Mouse (Mus musculus): ENCODE measurements around the gene H2-Q4. TPM values are rescaled to one million over a fixed set of nuclear protein-coding genes. Genes with fewer than 3 reads are reported as not detected.
A peak's percentile ranks its signal among the peaks of the same experiment; 100 is the strongest.
"Not testable (repeated sequence)": the region's sequence is repeated elsewhere in the genome, so short reads cannot be mapped to it uniquely, and the experiment has no call there.

Gene H2-Q4
- total RNA-seq, 2 experiments from 2014 or later: 3.1 to 3.5 TPM

DNA sequence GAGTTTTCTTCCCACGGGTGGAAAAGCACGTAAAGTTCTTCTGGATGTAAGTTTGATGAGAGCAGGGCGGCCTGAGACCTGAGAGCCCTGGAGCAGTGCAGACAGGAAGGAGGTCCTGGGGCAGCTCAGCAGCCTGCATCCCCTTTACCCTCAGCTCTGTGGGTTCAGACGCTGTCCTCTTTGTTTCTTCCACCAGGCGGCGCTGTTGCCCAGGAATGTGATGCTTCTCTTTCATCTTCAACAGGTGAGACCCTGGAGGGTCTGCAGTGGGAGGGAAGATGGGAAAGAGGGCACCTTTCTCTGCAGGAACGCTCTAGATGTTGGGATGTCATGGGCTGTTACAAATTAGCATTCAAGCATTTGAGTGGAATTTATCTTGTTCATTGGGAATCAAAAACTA, 10.4 kb downstream of the H2-Q4 start:
- H3K27ac ChIP-seq; H3K4me3 ChIP-seq; DNase-seq; intact Hi-C loops (cut with DNase I): not testable (repeated sequence)
- peak; percentile 47 for TF ChIP-seq CTCF (IDR thresholded peaks at IDR 0.05)

DNA sequence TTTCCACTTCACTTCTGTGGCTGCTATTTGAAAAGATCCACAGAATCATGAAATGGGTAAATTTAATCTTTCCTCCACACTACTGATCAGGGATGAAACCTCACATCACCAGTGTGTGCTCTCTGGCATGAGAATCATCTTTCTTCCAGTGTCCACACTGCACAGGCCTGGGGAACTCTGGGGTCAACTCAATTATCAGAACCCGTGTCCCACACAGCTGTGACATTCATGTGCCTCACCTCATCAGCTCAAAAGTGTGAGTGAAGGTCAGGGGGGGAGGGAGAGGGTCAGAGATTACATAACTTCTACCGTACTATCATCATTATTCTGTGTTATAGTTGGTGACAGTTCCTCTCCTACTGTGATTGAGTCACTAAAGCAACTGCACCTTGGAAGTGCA, 13.3 kb downstream of the H2-Q4 start:
- intact Hi-C loops (cut with DNase I); H3K27ac ChIP-seq; DNase-seq; H3K4me3 ChIP-seq: not testable (repeated sequence)

DNA sequence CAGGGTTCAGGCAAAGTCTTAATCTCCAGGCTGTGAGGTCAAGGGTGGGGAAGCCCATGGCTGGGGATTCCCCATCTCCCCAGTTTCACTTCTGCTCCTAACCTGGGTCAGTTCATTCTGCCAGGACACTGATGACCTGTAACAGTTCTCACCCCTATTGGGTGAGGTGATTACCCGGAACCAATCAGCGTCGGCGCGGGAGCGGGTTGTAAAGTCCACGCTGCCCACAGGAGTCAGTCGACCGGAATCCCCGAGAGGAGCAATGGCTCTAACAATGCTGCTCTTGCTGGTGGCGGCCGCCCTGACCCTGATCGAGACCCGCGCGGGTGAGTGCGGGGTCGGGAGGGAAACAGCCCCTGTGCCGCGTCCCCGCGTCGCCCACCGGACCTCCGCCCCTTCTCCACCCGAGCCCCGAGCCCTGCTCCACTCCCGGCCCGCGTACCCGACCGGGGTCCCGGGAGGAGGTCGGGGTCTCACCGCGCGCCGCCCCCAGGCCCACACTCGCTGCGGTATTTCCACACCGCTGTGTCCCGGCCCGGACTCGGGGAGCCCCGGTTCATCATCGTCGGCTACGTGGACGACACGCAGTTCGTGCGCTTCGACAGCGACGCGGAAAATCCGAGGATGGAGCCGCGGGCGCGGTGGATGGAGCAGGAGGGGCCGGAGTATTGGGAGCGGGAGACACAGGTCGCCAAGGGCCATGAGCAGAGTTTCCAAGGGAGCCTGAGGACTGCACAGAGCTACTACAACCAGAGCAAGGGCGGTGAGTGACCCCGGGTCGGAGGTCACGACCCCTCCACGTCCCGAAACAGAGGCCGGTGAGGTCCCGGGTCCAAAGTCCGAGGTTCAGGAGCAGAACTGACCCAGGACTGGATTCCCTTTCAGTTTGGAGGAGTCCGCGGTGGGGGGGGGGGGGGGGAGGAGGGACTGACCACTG, 14.7 kb downstream of the H2-Q4 start:
- DNase-seq; intact Hi-C loops (cut with DNase I); H3K27ac ChIP-seq: not testable (repeated sequence)
- peak overlapping the region; percentile 62 for H3K4me3 ChIP-seq

DNA sequence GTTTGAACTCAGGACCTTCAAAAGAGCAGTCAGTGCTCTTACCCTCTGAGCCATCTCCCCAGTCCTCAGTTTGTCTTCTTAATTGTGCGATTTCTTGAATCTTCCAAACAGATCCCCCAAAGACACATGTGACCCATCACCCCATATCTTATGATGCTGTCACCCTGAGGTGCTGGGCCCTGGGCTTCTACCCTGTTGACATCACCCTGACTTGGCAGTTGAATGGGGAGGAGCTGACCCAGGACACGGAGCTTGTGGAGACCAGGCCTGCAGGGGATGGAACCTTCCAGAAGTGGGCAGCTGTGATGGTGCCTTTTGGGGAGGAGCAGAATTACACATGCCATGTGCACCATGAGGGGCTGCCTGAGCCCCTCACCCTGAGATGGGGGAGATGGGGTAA, 17.5 kb downstream of the H2-Q4 start:
- intact Hi-C loops (cut with DNase I); H3K4me3 ChIP-seq; H3K27ac ChIP-seq; DNase-seq: not testable (repeated sequence)

DNA sequence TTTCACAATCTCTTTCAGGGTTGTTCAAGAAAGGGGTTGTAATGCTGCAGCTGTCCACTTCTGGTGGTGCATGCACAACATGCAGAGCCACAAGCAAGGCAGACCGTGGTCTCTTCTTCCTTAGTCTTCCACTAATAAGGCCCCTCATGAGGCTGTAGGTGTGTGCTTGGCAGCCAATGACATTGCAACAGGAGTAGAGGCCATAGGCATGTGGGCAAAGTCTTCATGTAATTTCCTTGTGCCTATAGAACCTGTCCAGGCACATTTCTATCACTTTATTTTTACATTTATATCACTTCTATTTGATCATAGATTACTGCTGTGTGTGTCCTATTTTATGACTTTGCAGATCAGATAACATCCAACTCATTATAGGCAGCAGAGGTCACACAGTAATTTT, 33.6 kb downstream of the H2-Q4 start:
- DNase-seq; intact Hi-C loops (cut with DNase I); H3K4me3 ChIP-seq; H3K27ac ChIP-seq: not testable (repeated sequence)

DNA sequence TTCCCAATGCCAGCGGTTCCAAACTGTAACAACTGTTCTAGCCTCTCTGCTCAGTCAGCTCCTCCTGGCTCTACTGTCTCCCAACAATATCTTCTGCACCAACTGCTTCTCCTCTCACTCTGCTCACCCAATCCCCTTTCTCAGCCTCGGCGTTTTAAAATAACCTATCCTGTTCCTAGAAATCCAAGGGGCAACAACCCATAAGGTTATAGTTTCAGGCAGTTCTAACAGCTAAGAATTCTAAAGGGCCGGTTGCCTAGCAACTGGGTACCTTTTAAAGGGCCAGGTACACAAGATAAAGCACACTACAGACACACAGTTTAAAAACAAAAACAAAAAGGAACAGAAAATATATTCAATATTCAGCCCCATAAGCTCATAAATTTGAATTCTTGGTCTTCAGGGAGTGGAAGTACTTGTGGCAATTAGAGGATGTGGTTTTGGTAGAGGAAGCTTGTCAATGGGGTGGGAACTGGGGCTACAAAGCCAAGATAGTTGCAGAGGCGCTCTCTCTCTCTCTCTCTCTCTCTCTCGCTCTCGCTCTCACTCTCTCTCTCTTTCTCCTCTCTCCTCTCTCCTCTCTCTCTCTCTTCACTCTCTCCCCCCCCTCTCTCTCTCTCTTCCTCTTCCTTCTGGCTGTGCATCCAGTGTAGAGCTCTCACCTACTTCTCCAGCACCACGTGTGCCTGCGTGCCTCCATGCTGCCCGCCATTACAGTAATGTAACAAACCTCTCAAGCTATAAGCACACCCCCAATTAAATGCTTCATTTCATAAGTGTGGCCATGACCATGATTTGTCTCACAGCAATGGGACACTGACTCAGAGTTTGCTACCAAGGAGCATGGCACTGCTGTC, 36.1 kb downstream of the H2-Q4 start:
- intact Hi-C loops (cut with DNase I): not testable (repeated sequence)

DNA sequence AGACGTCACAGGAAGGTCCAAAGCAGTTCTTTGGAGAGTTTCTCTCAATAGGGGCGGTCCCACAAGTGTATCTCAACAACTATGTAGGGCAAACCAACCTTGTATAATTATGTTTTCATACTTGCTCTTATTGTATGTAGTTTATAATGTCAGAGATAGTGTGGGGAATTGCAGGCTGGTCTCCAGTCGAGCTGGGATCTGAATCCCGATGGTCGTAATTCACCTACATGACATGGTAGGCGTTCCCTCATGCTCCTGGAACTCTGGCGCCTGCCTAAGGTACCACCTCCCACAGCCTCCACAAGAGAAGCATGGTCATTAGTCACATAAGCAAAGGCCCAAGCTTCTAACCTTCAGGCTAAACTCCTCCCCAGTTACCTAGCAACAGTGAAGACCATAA, 39.4 kb downstream of the H2-Q4 start:
- Histone ChIP-seq H3K4me3 (no peak overlapping the region), H3K27ac (no peak overlapping the region)
- TF ChIP-seq CTCF (IDR thresholded peaks at IDR 0.05): no peak
- intact Hi-C loops (cut with DNase I): no loop called here
- no peak for DNase-seq

More for the DNA sequence above, 36.1 kb downstream of the H2-Q4 start:
- H3K4me3 ChIP-seq, H3K27ac ChIP-seq, DNase-seq: not testable (repeated sequence)

DNA sequence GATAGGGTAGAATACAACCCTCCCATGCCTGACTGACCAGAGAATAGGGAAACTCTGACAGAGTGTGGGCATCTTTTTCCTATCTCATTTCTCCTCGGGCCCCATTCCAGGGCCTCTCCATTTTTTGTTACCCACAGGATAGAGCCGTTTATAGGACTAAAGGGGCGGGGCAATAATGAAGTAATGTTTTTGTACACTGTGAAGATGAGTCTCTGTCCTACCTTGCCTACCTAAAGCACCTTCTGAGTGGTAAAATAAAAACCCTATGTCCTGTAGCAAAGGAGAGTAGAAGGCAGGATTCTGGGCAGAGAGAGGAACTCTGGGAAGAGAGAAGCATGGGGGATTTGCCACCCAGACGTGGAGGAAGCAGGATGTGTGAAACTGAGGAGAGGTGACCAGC, 40.1 kb downstream of the H2-Q4 start:
- intact Hi-C loops (cut with DNase I); H3K4me3 ChIP-seq; H3K27ac ChIP-seq; DNase-seq: not testable (repeated sequence)

DNA sequence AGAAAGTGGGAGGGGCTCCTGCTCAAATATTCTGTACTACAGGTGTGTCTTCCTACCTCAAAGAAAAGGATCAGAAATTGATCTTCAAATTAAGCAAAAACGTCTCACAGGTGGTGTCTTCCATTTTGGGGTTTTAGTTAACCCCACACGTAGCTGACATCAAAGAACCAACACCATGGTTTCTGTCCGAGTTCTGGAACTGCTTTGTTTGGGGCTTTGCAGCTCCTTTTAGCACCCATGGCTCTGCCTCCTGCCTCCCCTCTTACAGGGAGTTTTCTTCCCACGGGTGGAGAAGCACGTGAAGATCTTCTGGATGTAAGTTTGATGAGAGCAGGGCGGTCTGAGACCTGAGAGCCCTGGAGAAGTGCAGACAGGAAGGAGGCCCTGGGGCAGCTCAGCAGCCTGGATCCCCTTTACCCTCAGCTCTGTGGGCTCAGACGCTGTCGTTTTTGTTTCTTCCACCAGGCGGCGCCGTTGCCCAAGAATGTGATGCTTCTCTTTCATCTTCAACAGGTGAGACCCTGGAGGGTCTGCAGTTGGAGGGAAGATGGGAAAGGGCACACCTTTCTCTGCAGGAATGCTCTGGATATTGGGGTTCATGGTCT, 40.9 kb downstream of the H2-Q4 start:
- TF ChIP-seq CTCF (IDR thresholded peaks at IDR 0.05): peak; percentile 58
- H3K4me3 ChIP-seq; H3K27ac ChIP-seq; DNase-seq; intact Hi-C loops (cut with DNase I): not testable (repeated sequence)

DNA sequence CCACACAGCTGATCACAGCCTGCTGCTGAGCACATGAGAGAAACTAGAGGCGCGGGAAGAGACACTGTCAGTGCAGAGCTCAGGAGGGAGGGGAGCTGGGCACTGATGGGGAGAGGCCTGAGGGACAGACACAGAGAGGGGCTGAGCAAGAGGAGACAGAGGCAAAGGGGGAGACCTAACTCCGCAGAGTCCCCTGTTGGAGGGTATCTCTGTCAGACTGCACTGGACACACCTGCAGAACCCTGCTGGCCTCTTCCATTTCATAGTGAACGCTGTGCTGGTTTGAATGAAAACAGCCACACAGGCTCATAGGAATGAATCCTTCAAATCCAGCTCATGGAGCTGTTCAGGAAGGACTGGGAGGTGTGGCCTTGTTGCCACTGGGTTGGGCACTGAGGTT, 41.9 kb downstream of the H2-Q4 start:
- intact Hi-C loops (cut with DNase I); H3K27ac ChIP-seq; DNase-seq; H3K4me3 ChIP-seq: not testable (repeated sequence)

DNA sequence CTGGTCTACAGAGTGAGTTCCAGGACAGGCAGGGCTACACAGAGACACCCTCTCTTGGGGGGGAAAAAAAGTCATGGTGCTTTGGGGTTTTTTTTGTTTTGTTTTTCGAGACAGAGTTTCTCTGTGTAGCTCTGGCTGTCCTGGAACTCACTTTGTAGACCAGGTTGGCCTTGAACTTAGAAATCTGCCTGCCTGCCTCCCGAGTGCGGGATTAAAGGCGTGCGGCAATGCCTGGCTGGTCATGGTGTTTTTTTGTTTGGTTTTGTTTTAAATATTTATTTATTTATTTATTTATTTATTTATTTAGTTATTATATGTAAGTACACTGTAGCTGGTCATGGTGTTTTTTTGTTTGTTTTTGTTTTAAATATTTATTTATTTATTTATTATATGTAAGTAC, 42.9 kb downstream of the H2-Q4 start:
- H3K4me3 ChIP-seq; DNase-seq; H3K27ac ChIP-seq; intact Hi-C loops (cut with DNase I): not testable (repeated sequence)

DNA sequence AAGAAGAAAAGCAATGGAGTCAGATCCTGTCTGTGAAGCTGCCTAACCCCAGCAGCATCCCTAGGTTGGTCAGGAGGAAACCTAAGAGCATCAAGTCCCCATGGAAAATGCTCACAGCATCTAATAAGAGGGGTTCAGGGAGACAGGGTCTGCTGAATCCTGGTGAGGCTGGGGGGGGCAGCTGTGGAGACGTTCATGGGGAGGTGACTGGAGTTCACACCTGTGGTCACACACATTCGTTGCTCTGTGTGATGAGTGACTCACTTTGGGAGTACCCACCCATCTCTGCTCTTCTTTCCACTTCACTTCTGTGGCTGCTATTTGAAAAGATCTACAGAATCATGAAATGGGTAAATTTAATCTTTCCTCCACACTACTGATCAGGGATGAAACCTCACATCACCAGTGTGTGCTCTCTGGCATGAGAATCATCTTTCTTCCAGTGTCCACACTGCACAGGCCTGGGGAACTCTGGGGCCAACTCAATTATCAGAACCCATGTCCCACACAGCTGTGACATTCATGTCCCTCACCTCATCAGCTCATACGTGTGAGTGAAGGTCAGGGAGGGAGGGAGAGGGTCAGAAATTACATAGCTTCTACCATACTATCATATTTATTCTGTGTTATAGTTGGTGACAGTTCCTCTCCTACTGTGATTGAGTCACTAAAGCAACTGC, 43.9 kb downstream of the H2-Q4 start:
- H3K27ac ChIP-seq; H3K4me3 ChIP-seq; DNase-seq; intact Hi-C loops (cut with DNase I): not testable (repeated sequence)

DNA sequence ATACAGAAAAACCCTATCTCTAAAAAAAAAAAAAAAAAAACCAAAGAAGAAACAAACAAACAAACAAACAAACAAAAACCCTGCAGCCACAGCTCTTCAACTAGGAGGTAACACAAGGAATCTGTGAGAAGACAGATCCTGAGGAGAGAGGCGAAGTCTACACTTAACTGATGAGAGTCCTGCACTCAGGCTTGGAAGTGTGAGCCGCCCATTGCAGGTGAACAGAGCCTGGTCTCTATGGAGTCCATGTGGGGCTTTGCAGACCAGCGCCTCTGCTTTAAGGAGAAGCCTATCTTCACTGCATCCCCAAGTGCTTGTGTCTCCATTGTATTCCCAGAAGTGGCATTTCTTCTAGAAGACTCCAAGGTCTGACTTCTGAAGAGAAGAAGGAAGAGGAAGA, 44.7 kb downstream of the H2-Q4 start:
- DNase-seq; intact Hi-C loops (cut with DNase I); H3K4me3 ChIP-seq; H3K27ac ChIP-seq: not testable (repeated sequence)

DNA sequence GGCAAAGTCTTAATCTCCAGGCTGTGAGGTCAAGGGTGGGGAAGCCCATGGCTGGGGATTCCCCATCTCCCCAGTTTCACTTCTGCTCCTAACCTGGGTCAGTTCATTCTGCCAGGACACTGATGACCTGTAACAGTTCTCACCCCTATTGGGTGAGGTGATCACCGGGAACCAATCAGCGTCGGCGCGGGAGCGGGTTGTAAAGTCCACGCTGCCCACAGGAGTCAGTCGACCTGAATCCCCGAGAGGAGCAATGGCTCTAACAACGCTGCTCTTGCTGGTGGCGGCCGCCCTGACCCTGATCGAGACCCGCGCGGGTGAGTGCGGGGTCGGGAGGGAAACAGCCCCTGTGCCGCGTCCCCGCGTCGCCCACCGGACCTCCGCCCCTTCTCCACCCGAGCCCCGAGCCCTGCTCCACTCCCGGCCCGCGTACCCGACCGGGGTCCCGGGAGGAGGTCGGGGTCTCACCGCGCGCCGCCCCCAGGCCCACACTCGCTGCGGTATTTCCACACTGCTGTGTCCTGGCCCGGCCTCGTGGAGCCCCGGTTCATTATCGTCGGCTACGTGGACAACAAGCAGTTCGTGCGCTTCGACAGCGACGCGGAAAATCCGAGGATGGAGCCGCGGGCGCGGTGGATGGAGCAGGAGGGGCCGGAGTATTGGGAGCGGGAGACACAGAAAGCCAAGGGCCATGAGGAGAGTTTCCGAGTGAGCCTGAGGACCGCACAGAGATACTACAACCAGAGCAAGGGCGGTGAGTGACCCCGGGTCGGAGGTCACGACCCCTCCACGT, 45.4 kb downstream of the H2-Q4 start, which contains the start of gene H2-Q6:
H2-Q6 (plus strand) TSS at position 227 of the 793 bp plus-strand sequence.
- intact Hi-C loops (cut with DNase I): not testable (repeated sequence)
- H3K4me3 ChIP-seq: peak within 1 kb of the TSS; percentile 64
- peak; percentile 48 for DNase-seq

DNA sequence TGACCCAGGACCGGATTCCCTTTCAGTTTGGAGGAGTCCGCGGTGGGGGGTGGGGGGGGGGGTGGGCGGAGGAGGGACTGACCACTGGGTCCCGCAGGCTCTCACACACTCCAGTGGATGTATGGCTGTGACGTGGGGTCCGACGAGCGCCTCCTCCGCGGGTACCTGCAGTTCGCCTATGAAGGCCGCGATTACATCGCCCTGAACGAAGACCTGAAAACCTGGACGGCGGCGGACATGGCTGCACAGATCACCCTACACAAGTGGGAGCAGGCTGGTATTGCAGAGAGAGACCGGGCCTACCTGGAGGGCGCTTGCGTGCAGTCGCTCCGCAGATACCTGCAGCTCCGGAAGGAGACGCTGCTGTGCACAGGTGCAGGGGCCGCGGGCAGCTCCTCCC, 46.1 kb downstream of the H2-Q4 start:
- peak overlapping the region; percentile 64 for H3K4me3 ChIP-seq
- DNase-seq; H3K27ac ChIP-seq; intact Hi-C loops (cut with DNase I): not testable (repeated sequence)

More for the DNA sequence above, 45.4 kb downstream of the H2-Q4 start, which contains the start of gene H2-Q6:
- not testable (repeated sequence) for H3K27ac ChIP-seq

DNA sequence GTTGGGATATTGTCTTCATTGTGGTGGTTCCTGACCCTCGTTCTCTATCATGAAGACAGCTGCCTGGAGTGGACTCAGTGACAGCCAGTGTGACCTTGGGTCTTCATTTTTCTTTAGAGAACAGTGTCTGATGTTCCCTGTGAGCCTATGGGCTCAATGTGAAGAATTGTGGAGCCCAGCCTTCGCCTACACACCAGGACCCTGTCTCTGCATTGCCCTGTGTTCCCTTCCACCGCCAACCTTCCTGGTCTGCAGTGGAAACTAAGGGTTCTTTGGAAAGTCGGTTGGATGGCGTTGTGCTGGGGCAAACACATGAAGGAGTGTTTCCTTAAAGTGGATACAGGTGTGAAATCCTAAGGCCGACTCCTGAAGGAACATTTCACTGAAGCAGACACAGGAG, 49.5 kb downstream of the H2-Q4 start:
- DNase-seq; intact Hi-C loops (cut with DNase I); H3K4me3 ChIP-seq; H3K27ac ChIP-seq: not testable (repeated sequence)

Data from gastrocnemius, adult 2 months (tissue).